ENCODE assay signal across 8 mouse cellular contexts in the genomic region with DNA sequence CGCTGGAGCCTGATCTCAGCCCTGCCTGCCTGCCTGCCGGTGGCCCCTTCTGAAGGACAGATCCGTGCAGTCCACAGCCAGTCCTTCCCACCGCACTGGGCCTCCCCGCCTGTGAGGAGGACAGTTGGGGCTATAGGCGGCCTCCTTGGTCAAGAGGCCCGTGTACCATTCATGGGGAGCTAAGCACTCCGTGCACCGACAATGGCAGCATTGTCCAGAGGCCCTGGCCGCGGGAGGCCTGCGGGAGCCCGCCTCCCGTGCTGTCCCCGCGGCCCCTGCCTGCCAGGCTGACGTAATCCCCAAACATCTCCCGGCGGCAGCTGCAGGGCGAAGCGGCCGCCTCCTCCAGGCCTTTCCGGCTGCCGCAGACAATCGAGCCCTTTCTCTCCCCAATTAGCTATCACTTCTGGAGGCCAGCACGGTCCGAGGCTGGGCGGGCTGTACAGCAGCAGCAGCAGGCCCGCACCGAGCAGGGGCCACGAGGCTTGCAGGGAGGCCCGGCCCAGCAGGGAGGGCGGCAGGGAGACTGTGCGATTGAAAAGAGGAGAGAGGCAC. TPM values are rescaled to one million over a fixed set of nuclear protein-coding genes. Genes with fewer than 3 reads are reported as not detected.
DNase-seq lines count a peak whose midpoint lies in the region; ATAC-seq lines count a peak whose summit lies in the region.

No protein-coding gene starts in this region.

- peak overlapping the region; percentile 58 for H3K9ac ChIP-seq in hindbrain, embryonic 13.5 days

- peak overlapping the region; percentile 87 for H3K27ac ChIP-seq in hindbrain, embryonic 13.5 days

- 0 out of 2 replicates have a peak, but pooled peaks cover 4% of the 10 kb centered on the region for H3K9me3 ChIP-seq in hindbrain, embryonic 13.5 days

- ATAC-seq in hindbrain, embryonic 13.5 days (ENCODE audit: low FRiP score) = peak; percentile 95

- peak; percentile 26 for DNase-seq in ZHBTc4 (ENCODE audit: low read depth, low spot score)
- DNase-seq in cerebellum, postnatal 36 days = peak; percentile 51 to 61
- DNase-seq in gastrocnemius, adult 18-20 months (ENCODE audit: low spot score) = peak; percentile 48
- peak; percentile 46 to 81 for DNase-seq in left cerebral cortex, adult 8-10 months (ENCODE audit: low spot score in 2 of 2)
- peak; percentile 70 for DNase-seq in lung, postnatal 36 days
- peak; percentile 82 for DNase-seq in right cerebral cortex, adult 18-20 months
- no peak for DNase-seq in thymus, adult 18-20 months

- 0% methylated on average over 34 of the region's 34 CpGs for WGBS in hindbrain, embryonic 13.5 days

- H3K4me1 ChIP-seq in hindbrain, embryonic 13.5 days (replicated peaks) = peaks cover 20% of the 10 kb centered on the region

- no peaks in the 10 kb centered on the region for H3K36me3 ChIP-seq in hindbrain, embryonic 13.5 days

- no peak overlapping the region for H3K4me3 ChIP-seq in hindbrain, embryonic 13.5 days

- H3K4me2 ChIP-seq in hindbrain, embryonic 13.5 days = peak overlapping the region; percentile 42

- peaks cover 2% of the 10 kb centered on the region; the same call in 1 of the 2 replicates for H3K27me3 ChIP-seq in hindbrain, embryonic 13.5 days

RNA-seq across cellular contexts. Expression of gene 1810010D01Rik, which starts 1.8 kb away (rescaled TPM):
- not detected for total RNA-seq in gastrocnemius, adult 18-20 months (2021)
- polyA plus RNA-seq in hindbrain, embryonic 13.5 days (2015; fragmentation: Nextera tagmentation; extraction: Ambion mirVana) = 0.38 TPM in 1 of 2 replicates, not detected in the other
- under 1 TPM in 1 of 4 experiments, not detected in 3; 0.68 TPM for total RNA-seq in left cerebral cortex, adult 8-10 months (2022)

Comparison
In these comparisons a context has a peak if more than half of its experiments do, and no peak if none do; other contexts are left out.
1. DNase-seq: peak in ZHBTc4 (single experiment), cerebellum, postnatal 36 days (2 of 2), gastrocnemius, adult 18-20 months (single experiment), left cerebral cortex, adult 8-10 months (2 of 2), lung, postnatal 36 days (single experiment) and right cerebral cortex, adult 18-20 months (single experiment); none in thymus, adult 18-20 months (0 of 2).